Mouse (Mus musculus): Measurements from ENCODE around the gene Apobec3. TPM values are rescaled to one million over a fixed set of nuclear protein-coding genes. Genes with fewer than 3 reads are reported as not detected.

Gene Apobec3
- total and polyA plus RNA-seq, 2 experiments from 2014 or later, result 5.1 to 6.3 TPM

- ATAC-seq (ENCODE audit: insufficient read depth, low read depth) (peak; percentile 56), DNase-seq (ENCODE audit: low spot score) (peak; percentile 63)
- Histone ChIP-seq H3K27ac (ENCODE audit: low read depth) (no peak overlapping the region), H3K4me1 (ENCODE audit: control insufficient read depth, insufficient read depth) (peaks cover 15% of the 10 kb centered on the region), H3K27me3 (ENCODE audit: control insufficient read depth, insufficient read depth, low read length) (peaks cover 39% of the 10 kb centered on the region), H3K9ac (replicated peaks; ENCODE audit: low read depth, low read length) (peak overlapping the region; percentile 57), H3K4me3 (ENCODE audit: low read depth, low read length) (peak overlapping the region; percentile 61), H3K36me3 (replicated peaks; ENCODE audit: control insufficient read depth, insufficient read depth, low read length) (no peaks in the 10 kb centered on the region), H3K4me2 (ENCODE audit: low read depth, low read length) (peak overlapping the region; percentile 95), H3K9me3 (replicated peaks; ENCODE audit: control insufficient read depth, low read length) (no peaks in the 10 kb centered on the region)
- TF ChIP-seq EP300 (IDR thresholded peaks at IDR 0.05; ENCODE audit: low read depth) (no peak), CTCF (IDR thresholded peaks at IDR 0.05; ENCODE audit: low read depth) (peak; percentile 31; the same call in 1 of the 2 replicates)
- under 1% methylated on average over 54 of the region's 62 CpGs for WGBS
Observed at GRCm38 (mm10) chr15:79932323-79932987, 41.0 kb downstream of the Apobec3 start.

- H3K4me1 ChIP-seq (ENCODE audit: control insufficient read depth, insufficient read depth), result peaks cover 12% of the 10 kb centered on the region; the same call in 1 of the 2 replicates
- no peak overlapping the region for H3K9ac ChIP-seq (replicated peaks; ENCODE audit: low read depth, low read length)
- peaks cover 39% of the 10 kb centered on the region for H3K27me3 ChIP-seq (ENCODE audit: control insufficient read depth, insufficient read depth, low read length)
- H3K27ac ChIP-seq (ENCODE audit: low read depth), result no peak overlapping the region
- peak overlapping the region; percentile 61 for H3K4me3 ChIP-seq (ENCODE audit: low read depth, low read length)
- no peaks in the 10 kb centered on the region for H3K9me3 ChIP-seq (replicated peaks; ENCODE audit: control insufficient read depth, low read length)
- WGBS, result 7% methylated on average over 22 of the region's 22 CpGs
- H3K36me3 ChIP-seq (replicated peaks; ENCODE audit: control insufficient read depth, insufficient read depth, low read length), result no peaks in the 10 kb centered on the region
- peak overlapping the region; percentile 95 for H3K4me2 ChIP-seq (ENCODE audit: low read depth, low read length)
- DNase-seq (ENCODE audit: low spot score) (no peak), ATAC-seq (ENCODE audit: insufficient read depth, low read depth) (no peak)
- TF ChIP-seq EP300 (IDR thresholded peaks at IDR 0.05; ENCODE audit: low read depth) (no peak), CTCF (IDR thresholded peaks at IDR 0.05; ENCODE audit: low read depth) (no peak)
Observed at GRCm38 (mm10) chr15:79933052-79933669, 41.7 kb downstream of the Apobec3 start.

- Histone ChIP-seq H3K4me3 (ENCODE audit: low read depth, low read length) (peak overlapping the region; percentile 18; the same call in 1 of the 2 replicates), H3K27me3 (ENCODE audit: control insufficient read depth, insufficient read depth, low read length) (peaks cover 39% of the 10 kb centered on the region), H3K27ac (ENCODE audit: low read depth) (no peak overlapping the region), H3K36me3 (replicated peaks; ENCODE audit: control insufficient read depth, insufficient read depth, low read length) (no peaks in the 10 kb centered on the region), H3K9me3 (replicated peaks; ENCODE audit: control insufficient read depth, low read length) (no peaks in the 10 kb centered on the region), H3K4me1 (ENCODE audit: control insufficient read depth, insufficient read depth) (peaks cover 8% of the 10 kb centered on the region; the same call in 1 of the 2 replicates), H3K9ac (replicated peaks; ENCODE audit: low read depth, low read length) (no peak overlapping the region), H3K4me2 (ENCODE audit: low read depth, low read length) (peak overlapping the region; percentile 43)
- 4% methylated on average over 22 of the region's 22 CpGs for WGBS
- TF ChIP-seq EP300 (IDR thresholded peaks at IDR 0.05; ENCODE audit: low read depth) (no peak), CTCF (IDR thresholded peaks at IDR 0.05; ENCODE audit: low read depth) (no peak)
- DNase-seq (ENCODE audit: low spot score) (no peak), ATAC-seq (ENCODE audit: insufficient read depth, low read depth) (no peak)
Observed at GRCm38 (mm10) chr15:79933670-79934514, 42.4 kb downstream of the Apobec3 start.

GRCm38 (mm10) chr15:79934776-79935175 is 43.3 kb downstream of the Apobec3 start:
- ATAC-seq (ENCODE audit: insufficient read depth, low read depth), result no peak
- no peaks in the 10 kb centered on the region for H3K9me3 ChIP-seq (replicated peaks; ENCODE audit: control insufficient read depth, low read length)
- H3K27me3 ChIP-seq (ENCODE audit: control insufficient read depth, insufficient read depth, low read length), result peaks cover 39% of the 10 kb centered on the region
- WGBS, result 14% methylated on average over 10 of the region's 10 CpGs
- no peak overlapping the region for H3K4me3 ChIP-seq (ENCODE audit: low read depth, low read length)
- H3K4me1 ChIP-seq (ENCODE audit: control insufficient read depth, insufficient read depth), result peaks cover 8% of the 10 kb centered on the region; the same call in 1 of the 2 replicates
- H3K4me2 ChIP-seq (ENCODE audit: low read depth, low read length), result no peak overlapping the region
- no peak overlapping the region for H3K9ac ChIP-seq (replicated peaks; ENCODE audit: low read depth, low read length)
- H3K27ac ChIP-seq (ENCODE audit: low read depth), result no peak overlapping the region
- TF ChIP-seq CTCF (IDR thresholded peaks at IDR 0.05; ENCODE audit: low read depth) (no peak), EP300 (IDR thresholded peaks at IDR 0.05; ENCODE audit: low read depth) (no peak)
- DNase-seq (ENCODE audit: low spot score), result no peak
- no peaks in the 10 kb centered on the region for H3K36me3 ChIP-seq (replicated peaks; ENCODE audit: control insufficient read depth, insufficient read depth, low read length)

- peaks cover 39% of the 10 kb centered on the region for H3K27me3 ChIP-seq (ENCODE audit: control insufficient read depth, insufficient read depth, low read length)
- no peak overlapping the region for H3K9ac ChIP-seq (replicated peaks; ENCODE audit: low read depth, low read length)
- H3K4me1 ChIP-seq (ENCODE audit: control insufficient read depth, insufficient read depth), result peaks cover 8% of the 10 kb centered on the region; the same call in 1 of the 2 replicates
- no peak overlapping the region for H3K4me2 ChIP-seq (ENCODE audit: low read depth, low read length)
- DNase-seq (ENCODE audit: low spot score) (no peak), ATAC-seq (ENCODE audit: insufficient read depth, low read depth) (no peak)
- H3K27ac ChIP-seq (ENCODE audit: low read depth), result no peak overlapping the region
- 48% methylated on average over 9 of the region's 9 CpGs for WGBS
- no peaks in the 10 kb centered on the region for H3K36me3 ChIP-seq (replicated peaks; ENCODE audit: control insufficient read depth, insufficient read depth, low read length)
- no peaks in the 10 kb centered on the region for H3K9me3 ChIP-seq (replicated peaks; ENCODE audit: control insufficient read depth, low read length)
- H3K4me3 ChIP-seq (ENCODE audit: low read depth, low read length), result no peak overlapping the region
- no peak for TF ChIP-seq CTCF (IDR thresholded peaks at IDR 0.05; ENCODE audit: low read depth)
- no peak for TF ChIP-seq EP300 (IDR thresholded peaks at IDR 0.05; ENCODE audit: low read depth)
Observed at GRCm38 (mm10) chr15:79935654-79936373, 44.4 kb downstream of the Apobec3 start.
